Mouse (Mus musculus): ENCODE data around the gene Rasgef1a.

Gene Rasgef1a

DNA sequence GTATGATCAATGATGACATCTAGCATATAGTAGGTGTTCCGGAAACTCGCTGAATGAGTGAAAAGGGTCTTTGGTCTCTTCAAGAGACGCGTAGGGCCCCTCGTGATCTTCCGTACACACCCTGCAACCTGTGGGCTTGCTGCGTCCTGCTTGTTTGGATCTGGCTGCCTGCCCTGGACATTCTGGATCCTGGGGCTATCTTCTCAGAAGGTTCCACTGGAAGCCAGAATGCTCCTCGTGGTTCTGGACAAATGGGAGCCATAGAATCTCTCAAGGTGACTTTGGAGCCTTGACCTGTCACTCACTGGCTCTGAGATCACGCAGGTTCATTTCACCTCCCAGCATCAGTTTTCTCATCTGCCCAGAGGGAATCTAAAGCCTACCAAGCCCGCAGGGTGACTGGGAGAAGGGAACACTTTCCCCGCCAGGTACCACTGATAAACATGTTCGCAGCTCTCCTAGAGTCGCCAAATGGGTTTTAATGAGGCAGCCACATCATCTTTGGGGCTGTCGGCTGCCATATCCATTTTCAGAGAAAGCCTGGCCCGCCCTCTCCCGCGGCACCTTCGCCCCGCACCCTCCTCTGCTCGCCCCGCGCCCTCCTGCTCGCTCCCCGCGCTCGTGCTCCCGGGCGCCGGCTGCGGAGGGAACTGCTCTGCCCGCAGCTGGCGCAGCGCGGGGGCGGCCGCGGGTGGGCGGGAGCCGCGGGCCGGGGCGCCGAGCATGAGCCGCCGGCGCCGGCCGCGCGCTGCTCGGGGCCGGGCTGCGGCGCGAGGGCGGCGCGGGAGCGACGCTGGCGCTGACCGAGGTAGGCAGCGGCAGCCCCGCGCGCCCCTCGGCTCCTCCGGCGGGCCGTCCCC, at the start of gene Rasgef1a:
Rasgef1a (plus strand) TSS at position 683 of the 860 bp plus-strand sequence.
- peak in 1 of 2 experiments; percentile 26 for DNase-seq (ENCODE audit: low spot score in 2 of 2)

DNA sequence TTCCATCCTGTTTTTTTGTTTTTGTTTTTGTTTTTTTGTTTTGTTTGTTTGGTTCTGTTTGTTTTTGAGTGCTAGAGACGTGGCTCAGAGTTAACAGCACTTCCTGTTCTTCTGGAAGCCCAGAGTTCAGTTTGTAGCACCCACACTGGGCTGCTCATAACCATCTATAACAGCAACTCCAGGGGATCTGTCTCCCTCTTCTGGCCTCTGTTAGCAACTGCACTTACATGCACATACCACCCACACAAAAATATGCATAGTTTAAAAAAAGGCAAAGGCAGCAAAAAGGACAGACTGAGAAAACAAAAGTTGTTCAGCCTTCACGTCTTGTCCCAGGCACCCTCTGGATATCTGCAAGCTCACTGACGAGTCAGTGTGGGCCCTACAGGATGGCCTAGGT, 48.0 kb upstream of the Rasgef1a start:
- no peak for DNase-seq (ENCODE audit: low spot score in 2 of 2)

DNA sequence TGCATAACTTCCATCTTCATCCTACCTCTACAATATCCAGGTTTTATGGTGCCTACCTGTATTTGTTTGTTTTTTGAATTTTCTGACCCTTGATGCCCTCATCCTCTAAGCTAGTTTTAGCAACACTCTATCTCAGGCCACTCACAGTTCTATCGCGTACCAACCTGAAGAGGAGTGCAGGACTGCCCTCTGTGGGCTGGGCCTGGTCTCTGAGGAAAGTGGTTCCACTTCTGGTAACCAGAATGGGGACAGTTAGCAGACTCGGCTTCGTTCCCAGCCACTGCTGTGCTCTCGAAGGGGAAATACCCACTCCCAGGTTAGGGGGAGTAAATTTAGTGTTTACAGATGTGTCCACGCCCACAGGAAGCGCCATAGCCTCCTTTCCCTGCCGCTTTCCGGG, 44.5 kb upstream of the Rasgef1a start:
- no peak for DNase-seq (ENCODE audit: low spot score in 2 of 2)

DNA sequence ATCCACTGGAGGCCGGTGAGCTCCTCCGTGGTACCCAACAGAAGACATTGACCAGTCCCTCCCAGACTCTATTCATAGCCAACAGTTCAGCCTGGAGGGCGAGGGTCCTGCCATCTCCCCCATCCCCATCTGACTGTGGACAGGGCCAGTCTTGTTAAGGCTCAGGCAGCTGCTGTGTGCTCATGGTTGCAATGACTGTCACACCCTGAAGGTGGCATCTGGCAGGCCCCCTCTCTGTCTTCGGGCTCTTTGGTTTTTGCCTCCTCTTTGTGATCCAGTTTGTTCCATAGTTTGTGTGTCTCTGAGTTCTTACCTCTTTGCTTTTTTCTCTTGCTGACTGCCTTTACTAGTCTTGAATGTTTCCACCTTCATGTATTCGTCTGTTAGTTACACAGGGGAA, 24.1 kb upstream of the Rasgef1a start:
- no peak for DNase-seq (ENCODE audit: low spot score in 2 of 2)

DNA sequence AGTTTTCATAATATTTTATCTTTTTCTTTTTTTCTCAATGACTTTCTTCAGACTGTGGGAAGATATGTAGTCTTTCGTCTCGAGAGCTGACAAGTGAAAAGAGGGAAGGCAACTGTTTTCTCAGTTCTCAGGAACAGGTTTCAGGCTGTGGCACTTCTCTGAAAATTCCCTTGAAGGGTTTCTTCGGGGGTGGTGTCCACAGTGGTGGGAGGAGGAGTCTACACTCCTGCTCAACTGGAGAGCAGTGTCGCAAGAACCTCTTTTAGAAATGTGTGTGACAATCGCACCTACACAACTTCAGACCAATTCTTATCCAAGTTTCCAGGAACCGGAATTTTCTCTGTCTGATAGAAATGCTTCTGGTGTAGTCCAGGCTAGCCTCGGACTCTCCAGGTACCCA, 22.0 kb upstream of the Rasgef1a start:
- DNase-seq (ENCODE audit: low spot score in 2 of 2) = no peak

DNA sequence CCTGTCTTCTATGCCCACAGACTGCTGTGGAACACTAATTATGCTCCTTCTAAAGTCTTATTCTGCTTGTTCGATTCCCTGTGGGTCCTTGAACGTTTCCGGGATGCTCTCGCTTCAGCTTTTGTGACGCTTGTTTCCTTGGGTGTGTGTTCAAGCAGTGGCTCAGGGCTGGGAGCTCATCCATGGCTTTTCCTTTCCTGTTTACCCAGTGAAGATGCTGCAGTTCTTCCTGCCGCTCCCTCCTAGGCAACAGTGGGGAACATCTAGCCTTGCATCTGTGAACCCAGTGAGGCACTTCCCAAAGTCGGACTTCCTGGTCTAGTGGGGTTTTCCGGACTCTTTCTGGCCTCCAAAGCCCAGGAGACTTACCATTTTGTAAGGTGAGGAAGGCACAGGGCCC, 20.6 kb upstream of the Rasgef1a start:
- DNase-seq (ENCODE audit: low spot score in 2 of 2) = no peak

DNA sequence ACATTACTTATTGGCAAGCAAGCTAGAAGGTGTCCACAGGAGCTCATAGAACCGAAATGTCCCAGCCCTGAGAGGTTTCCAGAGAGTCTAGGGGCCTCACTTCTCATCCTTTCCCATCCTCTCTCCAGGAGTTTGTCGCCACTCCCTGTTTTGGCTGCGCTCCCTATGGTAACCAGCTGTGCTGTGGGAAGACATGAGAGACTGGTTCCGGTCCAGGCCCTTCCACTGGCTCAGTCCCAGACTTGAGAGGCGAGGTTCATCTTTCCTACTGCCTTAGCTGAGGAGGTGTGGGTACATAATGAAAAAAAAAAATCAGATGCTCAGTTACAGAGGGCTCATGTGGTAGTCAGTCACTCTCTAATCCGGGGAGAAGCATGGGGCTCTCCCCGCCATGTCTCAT, 19.9 kb upstream of the Rasgef1a start:
- peak in 1 of 2 experiments; percentile 43 for DNase-seq (ENCODE audit: low spot score in 2 of 2)

DNA sequence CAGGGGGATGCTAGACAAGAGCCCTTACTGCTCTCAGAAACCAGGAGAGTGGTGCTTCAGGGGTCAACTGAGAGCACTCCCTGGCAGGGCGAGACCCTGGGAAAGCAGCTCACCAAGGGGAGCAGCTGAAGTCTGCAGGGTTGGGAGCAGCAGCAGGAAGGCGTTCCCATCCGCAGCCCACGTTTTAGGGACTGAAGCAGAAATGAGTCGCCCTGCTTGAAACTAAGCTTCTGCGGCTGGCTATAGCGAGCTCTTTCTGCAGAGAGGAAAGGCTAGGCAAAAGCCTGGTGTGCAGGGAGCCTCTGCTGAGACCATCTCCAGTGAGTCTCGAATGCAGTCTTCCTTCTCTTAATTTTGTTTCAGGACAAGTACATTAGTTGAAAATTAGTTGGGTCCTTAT, 19.3 kb upstream of the Rasgef1a start:
- no peak for DNase-seq (ENCODE audit: low spot score in 2 of 2)

DNA sequence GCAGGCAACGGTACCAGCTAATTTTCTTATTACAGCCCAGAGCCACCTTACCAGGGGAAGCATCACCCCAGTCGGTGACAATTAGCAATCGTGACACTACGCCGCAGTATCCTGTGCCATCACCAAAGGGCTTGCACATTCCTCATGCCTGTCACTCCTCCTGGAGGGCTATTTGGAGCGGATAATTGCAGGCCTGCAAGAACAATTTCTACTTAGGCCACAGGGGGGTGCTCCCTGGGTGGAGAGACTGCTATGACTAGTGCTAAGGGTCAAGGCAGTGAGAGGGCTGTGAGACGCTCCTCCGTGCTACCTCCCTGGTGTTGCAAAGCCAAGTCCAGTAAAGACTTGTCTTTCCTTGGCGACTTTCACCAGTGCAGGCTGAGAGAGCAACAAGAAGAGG, 16.1 kb upstream of the Rasgef1a start:
- no peak for DNase-seq (ENCODE audit: low spot score in 2 of 2)

DNA sequence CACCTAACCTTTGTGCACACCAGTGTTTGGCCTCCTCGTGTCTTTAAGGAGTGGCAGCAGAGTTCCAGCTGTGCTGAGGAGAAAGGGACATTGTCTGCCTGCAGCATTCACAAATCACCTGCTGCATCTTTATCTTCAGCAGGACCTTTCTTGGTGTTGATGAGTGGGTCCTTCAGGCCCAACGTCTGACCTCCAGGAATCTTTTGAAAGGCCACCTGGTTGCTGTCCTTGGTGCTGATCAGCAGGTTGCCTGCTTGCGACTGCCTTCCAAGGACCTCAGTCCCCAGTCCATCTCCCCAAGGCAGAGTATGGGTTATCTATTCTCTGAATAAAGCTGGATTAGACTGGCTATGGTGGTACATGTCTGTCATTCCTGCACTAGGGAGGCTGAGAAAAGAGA, 10.0 kb upstream of the Rasgef1a start:
- no peak for DNase-seq (ENCODE audit: low spot score in 2 of 2)

DNA sequence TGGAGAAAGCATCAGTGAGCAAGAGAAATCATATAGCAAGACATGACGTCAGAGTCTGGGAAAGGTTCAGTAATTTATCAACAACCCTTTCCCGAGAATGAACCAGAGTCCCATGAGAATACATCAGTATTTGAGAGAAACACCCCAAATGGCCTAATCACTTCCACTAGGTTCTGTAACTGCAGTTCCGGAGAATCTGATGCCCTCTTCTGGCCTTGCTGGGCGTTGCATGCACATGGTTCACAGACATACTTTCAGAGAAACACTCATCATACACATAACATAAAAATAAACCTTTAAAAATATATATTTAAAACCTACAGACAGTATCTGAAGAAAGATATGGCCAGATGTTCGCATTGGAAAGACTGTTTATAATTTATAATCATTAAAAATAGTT, 3.9 kb upstream of the Rasgef1a start:
- DNase-seq (ENCODE audit: low spot score in 2 of 2) = peak in 1 of 2 experiments; percentile 30

DNA sequence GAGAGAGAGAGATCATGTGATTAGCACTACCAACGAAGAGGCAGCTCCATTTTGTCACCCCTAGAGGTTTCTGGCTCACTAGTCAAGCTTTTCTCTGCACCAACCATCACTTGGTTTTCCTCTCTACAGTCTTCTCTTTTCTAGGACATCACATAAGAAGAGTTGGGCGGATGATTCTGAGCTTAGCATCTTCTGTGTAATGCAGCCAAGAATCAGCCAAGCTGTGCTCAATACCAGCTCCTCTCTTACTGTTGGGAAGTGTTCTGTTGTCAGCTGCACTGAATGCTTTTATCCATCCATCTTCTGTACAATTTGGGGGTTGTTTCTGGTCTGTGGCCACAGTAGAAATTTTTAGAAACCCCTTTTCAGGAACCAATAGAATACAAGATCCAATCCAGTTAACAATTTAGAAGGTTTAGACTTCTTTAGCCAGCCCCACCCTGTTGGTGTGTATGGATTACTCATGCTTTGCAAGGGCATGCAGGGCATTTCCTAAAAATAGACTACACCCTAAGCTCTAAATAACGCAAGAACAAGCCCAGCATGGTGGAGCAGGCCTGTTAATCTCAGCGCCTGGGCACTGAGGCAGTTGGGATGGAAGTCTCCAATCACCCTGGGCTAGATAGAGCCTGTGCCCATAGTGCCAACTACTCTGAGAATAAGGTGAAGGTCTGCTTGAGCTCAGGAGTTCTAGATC, 3.2 kb upstream of the Rasgef1a start:
- no peak for DNase-seq (ENCODE audit: low spot score in 2 of 2)

DNA sequence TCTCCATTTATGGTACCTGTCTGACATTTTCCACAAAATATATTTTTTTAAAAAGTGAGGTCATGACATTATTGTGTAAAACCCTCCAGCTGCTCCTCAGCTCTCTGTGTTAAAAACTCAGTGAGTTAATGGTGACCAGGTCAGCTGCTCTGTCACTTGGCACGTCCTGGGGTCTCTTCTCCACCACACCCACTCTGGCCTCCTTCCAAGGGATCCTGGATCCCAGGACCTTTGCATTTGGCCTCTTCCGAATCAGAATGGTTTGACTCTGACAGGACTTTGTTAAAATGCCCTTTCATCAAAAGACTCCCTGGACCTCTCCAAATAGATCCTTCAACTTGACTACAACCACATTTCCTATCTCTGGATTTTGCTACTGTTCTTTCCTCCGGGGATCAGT, 982 bp upstream of the Rasgef1a start:
- no peak for DNase-seq (ENCODE audit: low spot score in 2 of 2)

DNA sequence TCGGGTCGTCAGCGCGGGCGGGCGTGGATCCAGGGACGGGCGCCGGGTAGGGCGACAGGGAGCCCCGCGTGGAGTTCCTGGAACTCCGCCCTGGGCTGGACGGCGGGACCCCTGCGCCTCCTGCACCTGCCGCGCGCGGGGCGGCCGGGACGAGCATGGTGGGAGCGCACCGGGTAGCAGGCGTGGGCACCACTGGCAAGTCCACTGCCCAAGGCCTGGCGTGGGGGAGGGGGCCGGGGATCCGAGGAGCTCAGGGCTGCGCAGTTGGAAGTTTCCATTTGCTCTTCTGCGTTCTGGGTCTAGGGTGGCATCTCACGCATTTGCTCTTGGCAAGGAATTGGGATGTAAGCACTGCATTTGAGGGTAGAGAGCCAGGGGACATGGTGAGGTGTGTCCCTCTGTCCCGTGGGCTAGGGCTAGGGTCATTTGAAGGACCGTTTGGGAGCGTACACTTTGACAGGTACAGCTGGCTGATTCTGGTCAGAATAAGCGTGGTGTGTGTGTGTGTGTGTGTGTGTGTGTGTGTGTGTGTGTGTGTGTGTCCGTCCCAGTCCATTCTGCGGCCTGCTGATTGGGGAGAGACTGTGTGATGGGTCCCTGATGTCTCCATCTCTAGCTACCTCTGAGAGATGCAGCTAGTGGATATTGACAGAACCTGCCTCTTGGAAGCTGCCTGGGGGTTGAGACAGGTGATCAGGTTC, 528 bp downstream of the Rasgef1a start:
- peak; percentile 31 to 39 for DNase-seq (ENCODE audit: low spot score in 2 of 2)

DNA sequence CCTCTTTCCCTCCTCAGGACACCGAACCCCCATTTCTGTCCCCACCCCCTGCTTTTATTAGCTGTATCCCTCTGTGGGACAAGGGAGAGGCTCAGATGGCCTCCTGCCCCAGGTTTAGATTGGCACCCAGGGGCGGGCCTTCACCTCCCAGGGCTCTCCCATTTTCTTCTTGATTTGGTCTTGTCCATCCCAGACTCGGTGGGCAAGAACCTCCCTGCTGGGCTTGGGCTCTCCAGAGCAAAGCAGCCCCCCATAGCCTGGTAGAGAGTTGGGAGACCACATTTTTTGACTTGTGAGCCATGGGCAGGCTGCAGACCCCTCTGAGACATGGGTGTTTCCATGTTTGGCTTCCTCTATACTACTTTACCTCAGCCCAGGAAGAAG, 1.1 kb downstream of the Rasgef1a start:
- no peak for DNase-seq (ENCODE audit: low spot score in 2 of 2)

DNA sequence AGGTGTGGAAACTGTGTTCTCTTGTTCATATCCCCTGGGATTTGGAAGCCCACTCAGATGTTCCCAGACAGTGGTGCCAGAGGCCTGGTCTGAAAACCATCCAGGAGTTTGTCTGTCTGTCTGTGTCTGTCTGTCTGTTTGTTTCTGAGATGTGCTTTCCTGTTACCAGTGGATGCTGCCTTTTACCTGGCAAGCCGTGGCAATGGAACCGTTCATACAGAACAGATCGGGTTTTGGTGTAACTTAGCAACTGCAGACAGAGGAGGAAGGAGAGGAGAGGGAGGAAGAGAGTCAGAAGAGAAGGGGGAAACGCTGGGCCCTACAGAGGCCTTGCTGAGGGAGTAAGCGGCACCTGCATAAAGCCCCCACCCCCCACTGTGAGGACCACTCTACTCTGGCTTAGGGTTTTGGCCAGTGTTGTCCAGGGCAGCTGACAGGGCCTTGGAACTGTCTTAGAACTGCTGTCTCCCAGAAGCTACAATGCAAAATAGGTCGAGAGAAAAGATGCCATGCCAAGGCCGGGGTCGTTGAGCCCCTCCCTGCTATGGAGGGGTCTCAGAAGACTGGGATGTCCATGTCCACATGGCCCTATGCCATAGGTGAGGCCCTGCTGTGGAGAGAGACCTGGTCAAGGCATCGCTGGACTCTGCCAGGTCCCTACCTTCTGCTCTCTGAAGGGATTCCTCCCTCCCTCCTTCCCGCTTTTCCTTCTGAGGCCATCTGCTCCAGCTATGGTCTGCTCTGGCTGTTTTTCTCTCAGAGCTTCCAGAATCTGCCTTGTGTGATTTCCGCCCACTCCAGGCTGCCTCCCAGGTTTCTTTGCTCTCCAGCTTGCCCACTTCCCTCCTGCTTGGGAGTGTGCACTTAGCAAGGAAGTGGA, 2.0 kb downstream of the Rasgef1a start:
- DNase-seq (ENCODE audit: low spot score in 2 of 2) = peak; percentile 59 to 66

DNA sequence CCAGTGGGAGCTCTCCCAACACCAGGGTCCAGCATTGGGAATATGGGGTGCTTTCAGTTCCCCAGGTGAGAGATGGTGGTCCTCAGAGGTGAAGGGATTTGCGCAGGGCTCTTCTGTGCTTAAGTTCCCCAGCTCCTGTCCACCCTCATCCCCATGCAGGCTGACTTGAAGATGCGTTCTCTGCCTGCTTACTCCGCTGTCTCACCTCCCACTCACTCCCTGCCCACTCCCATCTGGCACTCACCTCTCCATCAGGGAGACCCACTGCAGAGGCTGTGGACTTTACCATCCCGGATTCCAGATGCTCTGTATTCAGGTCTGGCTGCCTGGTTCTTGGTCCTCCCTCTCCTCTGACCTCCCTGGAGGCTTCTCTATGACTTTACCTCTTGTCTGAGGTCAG, 3.6 kb downstream of the Rasgef1a start:
- DNase-seq (ENCODE audit: low spot score in 2 of 2) = peak in 1 of 2 experiments; percentile 58

DNA sequence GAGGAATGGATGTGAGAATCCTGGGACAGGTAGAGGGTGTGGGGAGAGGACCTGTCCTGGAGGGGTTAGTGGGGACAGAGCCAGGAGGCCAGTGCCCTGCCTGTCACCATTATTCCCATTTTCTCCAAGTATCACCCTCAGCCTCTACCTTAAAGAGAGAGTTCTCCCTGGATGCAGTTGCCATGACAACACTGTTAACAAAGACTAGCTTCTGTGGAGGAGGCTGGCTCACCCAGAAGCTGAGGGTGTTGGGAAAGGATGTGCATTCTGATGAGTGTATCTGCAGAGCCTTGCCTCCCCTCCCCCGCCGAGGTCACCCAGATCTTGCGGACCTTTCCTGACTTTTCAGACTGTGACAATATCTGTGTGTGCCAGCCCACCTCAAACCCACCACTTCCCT, 4.7 kb downstream of the Rasgef1a start:
- DNase-seq (ENCODE audit: low spot score in 2 of 2) = peak in 1 of 2 experiments; percentile 38

DNA sequence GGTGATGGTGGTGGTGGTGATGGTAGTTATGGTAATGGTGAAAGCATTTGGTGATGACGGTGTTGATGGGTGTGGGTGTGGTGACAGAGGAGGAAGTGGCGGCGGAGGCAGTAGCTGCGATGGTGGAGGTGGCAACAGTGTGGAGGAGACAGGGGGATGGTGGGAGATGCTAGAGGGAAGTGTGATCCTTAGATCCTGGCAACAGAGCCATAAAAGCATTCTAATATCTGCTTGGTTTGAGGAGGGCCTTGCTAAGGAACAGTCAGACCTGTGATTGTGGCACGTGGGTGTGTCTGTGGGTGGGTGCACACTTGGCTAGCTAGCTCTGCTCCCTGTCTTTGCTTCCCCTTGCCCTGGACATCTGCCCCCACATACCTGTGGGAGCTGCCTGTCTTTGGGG, 7.4 kb downstream of the Rasgef1a start:
- peak in 1 of 2 experiments; percentile 27 for DNase-seq (ENCODE audit: low spot score in 2 of 2)

DNA sequence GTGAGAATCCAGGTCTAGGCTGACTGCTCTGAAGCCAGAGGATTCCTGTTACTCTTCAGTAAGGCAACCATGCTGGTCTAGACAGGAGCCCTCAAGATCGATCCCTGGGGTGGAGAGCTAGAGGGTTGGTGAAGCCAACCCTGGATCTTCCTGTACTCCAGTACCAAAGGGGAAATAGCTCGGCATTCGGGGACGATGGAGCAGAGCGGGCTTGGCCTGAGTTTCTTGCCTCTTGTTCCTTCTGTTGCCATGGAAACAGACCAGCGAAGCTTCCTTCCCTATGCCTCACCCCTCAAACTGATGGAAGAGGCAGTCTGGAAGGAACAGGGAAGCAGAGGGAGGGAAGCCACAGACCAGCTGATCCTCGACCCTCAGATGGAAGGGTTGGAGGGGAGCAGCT, 8.3 kb downstream of the Rasgef1a start:
- peak; percentile 20 to 49 for DNase-seq (ENCODE audit: low spot score in 2 of 2)

DNA sequence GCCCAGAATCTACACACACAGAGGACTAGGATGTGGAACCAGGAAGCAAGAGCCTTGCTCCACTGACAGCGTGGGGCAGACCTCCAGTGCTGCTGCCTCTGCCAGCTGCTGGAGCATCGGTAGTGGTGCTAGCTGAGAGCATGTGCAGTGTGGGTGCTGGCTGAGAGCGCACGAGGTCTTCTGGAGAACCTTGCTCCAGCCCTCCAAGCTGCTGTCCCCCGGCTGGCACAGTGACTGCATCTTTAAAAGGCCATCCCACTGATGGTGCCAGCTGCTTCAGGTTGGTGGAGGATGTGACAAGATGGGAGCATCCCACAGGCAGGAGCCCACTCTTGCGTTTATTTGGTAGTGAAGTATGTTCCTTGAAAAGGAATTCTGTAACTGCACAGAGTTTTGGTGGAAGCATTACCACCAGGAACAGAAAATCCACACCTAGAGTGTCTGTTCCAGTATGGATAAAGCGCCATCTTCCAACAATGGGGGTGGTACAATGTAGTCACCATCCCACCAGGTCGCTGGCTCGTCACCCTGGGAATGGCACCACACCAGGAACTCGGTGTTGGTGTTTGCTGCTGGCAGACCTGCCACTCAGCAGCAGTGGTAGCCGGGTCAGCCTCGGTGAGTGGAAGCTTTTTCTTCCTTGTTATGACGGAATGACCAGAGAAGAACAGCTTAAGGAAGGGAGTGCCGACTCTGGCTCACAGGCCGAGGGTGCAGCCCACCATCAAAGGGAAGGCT, 11.8 kb downstream of the Rasgef1a start:
- DNase-seq (ENCODE audit: low spot score in 2 of 2) = peak; percentile 33 to 42

Measured in frontal cortex, postnatal 25 days (tissue).